Mouse (Mus musculus) limb, embryonic 11.5 days (tissue): ENCODE data around the gene Igf1r. TPM values are rescaled to one million over a fixed set of nuclear protein-coding genes. Genes with fewer than 3 reads are reported as not detected.

ENCODE experiments used
- ATAC-seq: fragments of 200-750 bp; cut with Nextera tagmentation; 2 replicates; pipeline ENCODE4 v1.8.0; 2017; ENCODE audit warnings: low read depth; ENCODE audit not compliant: insufficient number of reproducible peaks, low FRiP score, low TSS enrichment
- DNase-seq: peaks from one replicate; pipeline ENCODE4 v3.0.0-alpha.2; 2015; ENCODE audit warnings: low spot score
- H3K27ac ChIP-seq: fragments of 300-500 bp; sonication (generic); replicated peaks from 2 replicates; pipeline ENCODE4 v1.5.1; 2014; ENCODE audit warnings: low read depth, mild to moderate bottlenecking, low read length
- H3K27me3 ChIP-seq: fragments of 300-500 bp; sonication (generic); 2 replicates; pipeline ENCODE4 v1.6.1; 2014; ENCODE audit warnings: mild to moderate bottlenecking, low read length, mixed read lengths; ENCODE audit not compliant: control insufficient read depth, insufficient read depth
- H3K36me3 ChIP-seq: fragments of 300-500 bp; sonication (generic); 2 replicates; pipeline ENCODE4 v1.6.1; 2014; ENCODE audit warnings: mild to moderate bottlenecking, low read length, moderate library complexity, mixed read lengths; ENCODE audit not compliant: control insufficient read depth, insufficient read depth
- H3K4me1 ChIP-seq: fragments of 300-500 bp; sonication (generic); 2 replicates; pipeline ENCODE4 v1.6.1; 2014; ENCODE audit warnings: low read length, mixed read lengths; ENCODE audit not compliant: control insufficient read depth, insufficient read depth
- H3K4me2 ChIP-seq: fragments of 300-500 bp; sonication (generic); 2 replicates; pipeline ENCODE4 v1.6.1; 2014; ENCODE audit warnings: low read depth, mild to moderate bottlenecking, moderate library complexity; ENCODE audit not compliant: severe bottlenecking
- H3K4me3 ChIP-seq: fragments of 300-500 bp; sonication (generic); 2 replicates; pipeline ENCODE4 v1.5.1; 2014; ENCODE audit warnings: low read depth, low read length
- H3K9ac ChIP-seq: fragments of 300-500 bp; sonication (generic); 2 replicates; pipeline ENCODE4 v1.6.1; 2014; ENCODE audit warnings: mild to moderate bottlenecking, low read length
- H3K9me3 ChIP-seq: fragments of 300-500 bp; sonication (generic); 2 replicates; pipeline ENCODE4 v1.6.1; 2016; ENCODE audit warnings: low read length; ENCODE audit not compliant: control insufficient read depth
- WGBS: fragments of 180-500 bp; shearing (Covaris S2); extraction: QIAGEN DNeasy Blood & Tissue Kit; methylation state at CpG from one replicate; pipeline ENCODE4 v1.1.7; 2014; 5-methylcytosine and 5-hydroxymethylcytosine counted together
- polyA plus RNA-seq: library from polyadenylated mRNA; unstranded; fragments of >200 nt; fragmentation: Nextera tagmentation; extraction: Ambion mirVana; gene quantifications from 2 replicates; pipeline ENCODE4 v1.2.1, GENCODE M21; 2014

The Igf1r gene
- 27.8 and 29.9 TPM in 2 replicates for polyA plus RNA-seq

DNA sequence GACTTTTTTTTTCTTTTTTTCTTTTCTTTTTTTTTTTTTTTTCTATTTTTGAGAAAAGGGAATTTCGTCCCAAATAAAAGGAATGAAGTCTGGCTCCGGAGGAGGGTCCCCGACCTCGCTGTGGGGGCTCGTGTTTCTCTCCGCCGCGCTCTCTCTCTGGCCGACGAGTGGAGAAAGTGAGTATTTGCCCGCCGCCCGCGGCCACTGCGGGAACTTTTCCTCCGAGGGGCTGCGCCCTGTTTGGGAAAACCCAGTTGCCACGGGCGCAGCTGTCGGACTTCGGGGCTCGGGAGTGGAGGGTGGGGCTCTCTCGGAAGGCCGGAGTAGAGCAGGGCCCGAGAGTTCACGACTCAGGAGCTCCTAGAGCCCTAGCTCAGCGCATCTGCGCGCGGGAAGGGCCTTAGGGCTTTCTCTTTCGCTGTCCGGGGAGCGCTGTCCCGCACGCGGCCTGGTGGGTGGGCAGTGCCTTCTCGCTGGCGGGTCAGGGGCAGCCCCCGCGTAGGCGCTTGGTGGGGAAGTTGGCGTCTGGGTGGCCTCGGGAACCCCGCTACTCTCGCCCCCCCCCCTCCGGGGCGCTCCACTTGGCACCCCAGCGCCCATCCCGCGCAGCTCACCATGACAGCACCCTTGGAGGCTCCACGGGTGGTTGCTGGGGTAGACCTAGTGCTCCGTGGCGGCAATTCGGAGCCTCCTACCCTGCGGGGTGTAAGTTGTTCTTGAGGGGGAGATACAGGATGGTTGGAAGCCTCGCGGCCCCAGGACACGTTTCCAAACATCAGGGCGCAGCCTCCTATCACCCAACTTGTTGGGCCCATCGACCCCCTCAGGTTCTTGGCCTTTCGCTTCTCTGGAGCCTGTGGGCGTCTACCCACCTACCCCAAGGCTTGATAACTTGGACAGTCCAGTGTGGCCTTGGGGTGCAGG lies at the start of gene Igf1r:
TSS of gene Igf1r (plus strand) at position 51 of the 924 bp plus-strand sequence.
- DNase-seq (peak; percentile 74), ATAC-seq (no peak)
- Histone ChIP-seq H3K27ac (peak within 1 kb of the TSS; percentile 99), H3K4me3 (peak within 1 kb of the TSS; percentile 97), H3K4me1 (peaks cover 17% of the 10 kb centered on the region), H3K9ac (peak within 1 kb of the TSS; percentile 98), H3K36me3 (no peaks in the 10 kb centered on the region), H3K4me2 (peak within 1 kb of the TSS; percentile 93), H3K9me3 (no peaks in the 10 kb centered on the region), H3K27me3 (no peaks in the 10 kb centered on the region)
- under 1% methylated on average over 61 of the region's 62 CpGs for WGBS

DNA sequence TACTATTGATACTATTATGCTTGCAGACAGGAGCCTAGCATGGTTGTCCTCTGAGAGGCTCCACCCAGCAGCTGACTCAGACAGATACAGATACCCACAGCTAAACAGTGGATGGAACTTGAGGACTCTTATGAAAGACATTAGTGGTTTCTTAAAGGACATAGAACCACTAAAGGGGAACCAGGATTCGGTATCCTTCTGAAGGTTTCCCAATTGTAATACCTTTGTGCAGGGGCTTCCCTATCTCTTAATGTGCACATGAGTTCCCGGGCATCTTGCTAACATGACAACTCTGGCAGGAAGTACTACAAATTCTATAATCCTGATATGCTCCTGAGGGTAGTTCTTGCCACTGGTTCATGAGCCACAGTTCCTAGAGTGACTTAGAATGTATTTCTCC lies 46.3 kb upstream of the Igf1r start:
- Histone ChIP-seq H3K27ac (no peak overlapping the region), H3K36me3 (no peaks in the 10 kb centered on the region), H3K9me3 (no peaks in the 10 kb centered on the region), H3K4me1 (peaks cover 3% of the 10 kb centered on the region; the same call in 1 of the 2 replicates), H3K4me2 (no peak overlapping the region), H3K4me3 (no peak overlapping the region), H3K27me3 (no peaks in the 10 kb centered on the region), H3K9ac (no peak overlapping the region)
- peak; percentile 5 for DNase-seq
- no peak for ATAC-seq
- 82% methylated on average over 2 of the region's 2 CpGs for WGBS

DNA sequence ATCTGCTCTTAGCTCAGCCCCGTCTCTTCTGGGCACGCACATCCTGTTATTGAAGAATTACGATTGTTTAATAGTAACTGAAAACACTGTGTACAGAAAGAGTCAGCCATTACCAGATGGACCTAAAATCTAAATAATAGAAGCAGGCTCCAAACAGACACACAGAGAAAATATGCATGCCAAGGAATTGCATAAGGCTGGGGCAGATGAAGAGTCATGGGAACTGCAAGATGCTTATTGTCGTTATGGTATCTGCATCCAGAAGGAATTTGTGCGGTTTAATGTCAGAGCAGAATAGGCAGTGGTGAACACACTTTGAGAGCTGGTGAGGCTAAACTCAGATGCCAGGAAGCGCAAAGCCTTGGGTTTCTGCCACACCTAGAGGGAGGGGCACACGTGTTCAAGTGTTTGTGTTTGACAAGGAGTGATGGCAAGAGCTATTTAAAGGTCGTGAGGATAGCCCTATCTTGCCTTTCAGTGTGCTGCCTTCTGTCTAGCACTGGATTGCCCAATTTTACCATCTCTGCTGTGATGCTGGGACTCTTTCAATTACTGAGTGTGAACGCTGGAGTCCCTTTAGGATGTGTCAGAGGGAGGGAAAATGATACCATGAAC lies 44.7 kb upstream of the Igf1r start:
- no peak overlapping the region for H3K4me3 ChIP-seq
- no peak overlapping the region for H3K4me2 ChIP-seq
- no peak overlapping the region for H3K27ac ChIP-seq
- H3K27me3 ChIP-seq, result no peaks in the 10 kb centered on the region
- DNase-seq (peak; percentile 9), ATAC-seq (no peak)
- H3K9me3 ChIP-seq, result no peaks in the 10 kb centered on the region
- 82% methylated on average over 9 of the region's 9 CpGs for WGBS
- H3K4me1 ChIP-seq, result peaks cover 8% of the 10 kb centered on the region
- H3K9ac ChIP-seq, result no peak overlapping the region
- no peaks in the 10 kb centered on the region for H3K36me3 ChIP-seq

DNA sequence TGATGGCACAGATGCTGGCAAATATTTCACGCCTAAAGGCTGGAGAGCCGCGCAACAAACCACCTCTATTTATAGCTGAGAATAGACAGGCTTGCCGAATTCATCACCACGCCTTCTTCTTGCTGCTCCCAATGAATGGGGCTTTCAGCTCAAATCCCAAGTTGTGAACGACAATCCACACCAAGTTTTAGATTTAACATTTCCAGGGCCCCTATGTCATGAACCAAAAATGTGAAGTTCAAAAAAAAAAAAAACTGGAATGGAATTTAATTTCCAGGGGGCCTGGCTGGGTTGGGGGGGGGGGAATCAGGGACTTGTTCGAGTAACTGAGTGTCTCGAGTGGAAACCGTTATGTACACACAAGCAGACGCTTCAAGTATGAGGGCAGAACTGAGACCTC lies 42.1 kb upstream of the Igf1r start:
- 0 out of 2 replicates have a peak, but pooled peaks have one; percentile 13 for ATAC-seq
- Histone ChIP-seq H3K27me3 (no peaks in the 10 kb centered on the region), H3K9me3 (no peaks in the 10 kb centered on the region), H3K9ac (no peak overlapping the region), H3K4me1 (peaks cover 10% of the 10 kb centered on the region), H3K27ac (peak overlapping the region; percentile 83), H3K4me3 (no peak overlapping the region), H3K4me2 (peak overlapping the region; percentile 15; the same call in 1 of the 2 replicates), H3K36me3 (no peaks in the 10 kb centered on the region)
- 37% methylated on average over 10 of the region's 10 CpGs for WGBS
- DNase-seq, result peak; percentile 39

DNA sequence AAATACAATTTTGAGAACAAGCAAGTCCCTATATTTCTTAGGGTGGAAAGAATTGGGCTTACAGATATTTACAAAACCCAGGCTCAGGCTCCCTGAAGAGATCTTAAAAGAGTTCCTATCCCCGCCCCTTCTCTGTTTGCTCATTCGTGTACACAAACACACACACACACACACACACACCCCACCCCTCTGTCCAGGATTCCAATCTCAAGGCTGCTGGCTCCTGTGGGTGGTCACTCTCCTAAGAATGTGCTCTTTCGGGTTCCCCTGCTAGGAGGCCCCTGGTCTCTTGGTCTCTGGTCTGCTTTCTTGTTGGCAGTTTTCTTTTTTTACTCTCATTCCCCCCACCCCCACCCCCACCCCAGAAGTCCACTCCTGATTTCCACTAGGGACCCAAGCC lies 41.7 kb upstream of the Igf1r start:
- peak; percentile 68; the same call in 1 of the 2 replicates for ATAC-seq
- Histone ChIP-seq H3K4me3 (no peak overlapping the region), H3K36me3 (no peaks in the 10 kb centered on the region), H3K9me3 (no peaks in the 10 kb centered on the region), H3K4me2 (peak overlapping the region; percentile 15; the same call in 1 of the 2 replicates), H3K27ac (peak overlapping the region; percentile 83), H3K27me3 (no peaks in the 10 kb centered on the region), H3K9ac (0 out of 2 replicates have a peak overlapping the region, but pooled peaks have one; percentile 18), H3K4me1 (peaks cover 13% of the 10 kb centered on the region)
- 7% methylated on average over 3 of the region's 3 CpGs for WGBS
- peak; percentile 63 for DNase-seq

DNA sequence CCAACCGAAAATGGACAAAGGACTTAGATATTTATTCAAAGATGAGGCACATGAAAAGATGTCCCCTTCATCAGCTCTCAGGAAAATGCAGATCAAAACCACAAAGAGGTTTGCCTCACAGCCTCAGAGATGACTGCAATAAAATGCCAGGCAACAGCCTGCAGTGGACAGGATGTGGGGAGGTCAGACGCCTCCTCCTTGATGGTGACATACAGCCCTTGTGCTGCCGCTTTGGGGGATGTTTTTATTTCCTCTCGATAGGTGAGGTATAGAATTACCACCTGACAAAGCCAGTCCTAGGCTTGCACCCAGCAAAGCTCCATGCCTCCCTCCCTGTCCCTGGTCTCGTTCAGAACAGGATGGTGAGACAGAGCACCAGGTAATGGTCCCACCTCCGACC lies 40.8 kb upstream of the Igf1r start:
- Histone ChIP-seq H3K9ac (no peak overlapping the region), H3K36me3 (no peaks in the 10 kb centered on the region), H3K27ac (no peak overlapping the region), H3K27me3 (no peaks in the 10 kb centered on the region), H3K4me1 (peaks cover 15% of the 10 kb centered on the region), H3K4me3 (no peak overlapping the region), H3K9me3 (no peaks in the 10 kb centered on the region), H3K4me2 (no peak overlapping the region)
- ATAC-seq (no peak), DNase-seq (peak; percentile 53)
- 13% methylated on average over 6 of the region's 6 CpGs for WGBS

DNA sequence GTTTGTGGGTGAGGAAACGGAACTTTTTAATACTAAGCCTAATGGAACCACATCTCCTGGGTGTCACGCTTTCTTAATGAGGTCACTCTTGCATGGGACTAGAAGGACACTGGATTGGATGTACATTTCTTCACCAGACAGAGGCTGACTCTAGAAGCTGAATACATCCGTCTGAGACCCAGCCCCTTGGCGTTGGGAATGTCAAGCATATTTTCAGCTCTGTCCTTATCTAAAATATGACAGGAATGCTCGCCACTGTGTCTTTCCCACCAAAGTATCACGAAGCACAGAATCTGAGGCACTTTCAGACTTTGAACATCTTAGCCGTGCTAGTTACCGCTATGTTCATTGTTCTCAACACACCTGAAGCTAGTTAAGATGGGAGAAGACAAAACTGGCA lies 35.7 kb upstream of the Igf1r start:
- ATAC-seq (no peak), DNase-seq (peak; percentile 11)
- H3K9me3 ChIP-seq, result no peaks in the 10 kb centered on the region
- no peak overlapping the region for H3K4me2 ChIP-seq
- H3K36me3 ChIP-seq, result no peaks in the 10 kb centered on the region
- no peaks in the 10 kb centered on the region for H3K27me3 ChIP-seq
- H3K27ac ChIP-seq, result no peak overlapping the region
- no peak overlapping the region for H3K4me3 ChIP-seq
- peaks cover 10% of the 10 kb centered on the region for H3K4me1 ChIP-seq
- no peak overlapping the region for H3K9ac ChIP-seq
- 86% methylated on average over 8 of the region's 8 CpGs for WGBS

DNA sequence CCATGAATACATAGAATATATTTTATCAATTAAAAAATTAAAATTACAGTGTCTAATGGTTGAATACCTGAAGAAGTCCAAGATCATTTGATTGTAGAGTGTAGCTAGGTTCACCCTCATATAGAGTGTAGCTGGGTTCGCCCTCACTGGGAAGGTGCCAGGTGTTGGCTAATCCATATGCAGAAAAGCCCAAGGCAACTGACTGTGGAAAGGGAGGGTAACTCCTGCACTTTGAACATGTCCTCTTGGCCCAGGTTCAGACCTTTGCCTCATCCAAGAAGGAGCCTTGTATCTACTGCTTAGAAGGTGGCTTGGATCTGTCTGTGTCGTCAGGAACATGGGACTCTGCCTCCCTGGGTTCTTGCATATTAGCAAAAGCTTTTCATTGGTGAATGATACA lies 34.9 kb upstream of the Igf1r start:
- Histone ChIP-seq H3K9me3 (no peaks in the 10 kb centered on the region), H3K4me3 (no peak overlapping the region), H3K27ac (no peak overlapping the region), H3K4me2 (no peak overlapping the region), H3K9ac (no peak overlapping the region), H3K4me1 (peaks cover 8% of the 10 kb centered on the region), H3K36me3 (no peaks in the 10 kb centered on the region), H3K27me3 (no peaks in the 10 kb centered on the region)
- ATAC-seq, result no peak
- WGBS, result 96% methylated on average over 2 of the region's 2 CpGs
- peak; percentile 12 for DNase-seq
